Mouse (Mus musculus) B cell, adult 2 months (primary cell): ENCODE measurements around the gene Mrpl33.
A peak's percentile ranks its signal among the peaks of the same experiment; 100 is the strongest.
"Not testable (repeated sequence)": the region's sequence is repeated elsewhere in the genome, so short reads cannot be mapped to it uniquely, and the experiment has no call there.

Source experiments
- DNase-seq, 2 experiments: peaks; one replicate each; pipeline ENCODE4 v3.0.0; 2022

Gene Mrpl33

GRCm38 (mm10) chr5:31597430-31597944, 752 bp downstream of the Mrpl33 start:
- no peak for DNase-seq

DNA sequence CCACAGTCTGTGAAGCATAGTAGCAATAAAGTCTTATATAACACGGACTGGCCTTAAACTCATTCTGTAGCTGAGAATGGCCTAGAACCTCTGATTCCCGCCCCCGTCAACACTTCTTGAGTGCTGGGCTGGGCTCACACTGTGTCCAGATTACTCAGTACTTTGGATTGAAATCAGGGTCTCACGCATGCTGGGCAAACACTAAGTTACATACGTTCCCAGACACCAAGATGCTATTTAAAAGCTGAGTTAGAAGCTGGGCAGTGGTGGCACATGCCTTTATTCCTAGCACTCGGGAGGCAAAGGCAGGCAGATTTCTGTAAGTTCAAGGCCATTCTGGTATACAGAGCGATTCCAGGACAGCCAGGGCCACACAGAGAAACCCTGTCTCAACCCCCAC, 1.4 kb downstream of the Mrpl33 start:
- no peak for DNase-seq

DNA sequence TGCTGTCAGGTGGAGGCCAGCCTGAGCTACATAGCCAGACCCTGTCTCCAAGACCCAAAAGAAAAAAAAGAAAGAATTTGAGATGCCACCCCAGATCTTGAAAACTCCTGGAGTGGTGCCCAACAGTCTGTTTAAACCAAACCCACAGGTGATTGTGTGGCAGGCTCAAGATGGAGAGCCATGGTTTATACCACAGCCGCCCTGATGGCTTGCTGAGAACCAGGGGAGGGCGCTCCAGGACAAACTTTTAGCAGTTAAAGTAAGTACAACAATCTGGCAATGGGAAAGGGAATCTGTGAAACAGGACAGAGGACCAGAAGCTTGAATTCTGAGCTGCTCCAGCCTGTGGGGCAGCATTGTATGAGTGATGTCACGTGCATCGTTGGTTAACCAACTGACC, 1.8 kb downstream of the Mrpl33 start:
- peak; percentile 8 for DNase-seq

GRCm38 (mm10) chr5:31599161-31599560, 2.4 kb downstream of the Mrpl33 start:
- no peak for DNase-seq

- no peak for DNase-seq
These were observed 4.5 kb downstream of the Mrpl33 start for GRCm38 (mm10) chr5:31601162-31601722.

GRCm38 (mm10) chr5:31602377-31602776, 5.6 kb downstream of the Mrpl33 start:
- DNase-seq: no peak

- DNase-seq: no peak
These were observed 7.0 kb downstream of the Mrpl33 start for GRCm38 (mm10) chr5:31603766-31604165.

GRCm38 (mm10) chr5:31606151-31606550, 9.4 kb downstream of the Mrpl33 start:
- DNase-seq: no peak

- DNase-seq: no peak
These were observed 13.8 kb downstream of the Mrpl33 start for GRCm38 (mm10) chr5:31610376-31611086.

DNA sequence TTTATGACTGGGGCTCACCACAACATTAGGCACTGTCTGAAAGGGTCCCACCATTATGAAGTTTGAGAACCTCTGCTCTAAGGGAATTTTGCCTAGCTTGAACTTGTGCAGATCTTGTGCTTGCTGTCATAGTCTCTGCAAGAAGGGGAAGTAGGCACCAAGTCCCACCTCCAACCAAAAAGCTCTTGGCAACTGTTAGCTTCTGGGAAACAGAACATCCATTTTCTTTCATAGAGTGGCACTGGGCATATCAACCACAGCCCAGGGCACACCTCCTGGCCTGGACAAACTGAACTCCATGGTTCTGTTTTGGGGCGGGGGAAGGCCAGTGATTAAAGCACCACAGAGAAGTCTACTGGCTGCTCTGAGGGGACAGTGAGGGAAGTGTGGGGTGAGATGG, 14.5 kb downstream of the Mrpl33 start:
- DNase-seq: no peak

DNA sequence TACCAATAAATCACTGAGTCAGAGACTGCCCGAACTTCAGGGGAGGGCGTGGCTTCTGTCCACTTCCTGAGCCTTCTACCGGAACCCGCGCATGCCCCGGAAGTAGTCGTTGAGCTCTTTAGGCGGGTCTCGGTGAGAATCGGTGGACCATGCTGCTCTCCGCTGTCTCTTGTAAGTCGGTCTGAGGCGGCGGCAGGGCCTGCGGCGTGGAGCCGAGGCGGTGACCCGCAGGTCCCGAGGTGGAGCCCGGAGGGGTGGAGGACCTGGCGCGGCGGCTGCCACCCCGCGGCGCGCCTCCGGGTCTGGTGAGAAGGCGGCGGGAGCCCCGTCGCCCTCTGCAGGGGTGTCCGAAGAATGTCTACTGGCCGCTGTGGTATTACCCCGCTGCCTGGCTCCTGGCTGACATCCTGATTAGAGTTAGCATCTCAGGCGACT, 17.1 kb downstream of the Mrpl33 start:
- peak; percentile 84 to 85 for DNase-seq

DNA sequence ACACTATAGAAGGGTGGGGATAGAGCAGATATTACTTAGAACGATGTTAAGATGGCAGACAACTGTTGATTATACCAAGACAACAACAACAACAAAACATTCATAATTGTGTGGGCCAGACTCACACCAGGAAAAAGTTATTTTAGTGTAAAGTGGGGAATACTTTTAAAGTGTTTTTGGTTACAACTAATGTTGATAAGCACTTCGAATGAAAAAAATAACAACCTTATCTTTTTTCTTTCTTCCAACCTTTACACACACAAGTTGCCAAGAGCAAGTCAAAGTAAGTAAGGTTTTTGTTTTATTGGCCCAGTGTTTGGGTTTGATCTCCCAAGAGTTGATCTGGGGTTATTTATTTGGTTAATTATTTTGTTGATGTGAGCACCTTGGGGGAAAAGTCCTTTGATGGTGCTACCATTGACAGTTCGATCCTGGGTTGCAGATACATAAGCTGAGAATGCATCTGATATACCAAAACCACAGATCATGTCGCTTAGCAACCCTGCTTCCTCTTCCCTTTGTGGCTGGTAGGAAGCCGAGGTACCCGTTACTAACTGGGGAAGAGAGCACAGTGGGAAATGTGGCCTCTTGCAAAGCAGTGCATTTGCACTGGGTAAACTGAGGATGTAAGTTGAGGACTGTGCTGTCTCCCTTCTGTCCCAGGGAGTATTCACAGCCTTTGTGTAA, 17.7 kb downstream of the Mrpl33 start:
- peak; percentile 18 to 25 for DNase-seq

- no peak for DNase-seq
These were observed 23.6 kb downstream of the Mrpl33 start for GRCm38 (mm10) chr5:31620326-31620725.

GRCm38 (mm10) chr5:31627117-31627516, 30.4 kb downstream of the Mrpl33 start:
- no peak for DNase-seq

DNA sequence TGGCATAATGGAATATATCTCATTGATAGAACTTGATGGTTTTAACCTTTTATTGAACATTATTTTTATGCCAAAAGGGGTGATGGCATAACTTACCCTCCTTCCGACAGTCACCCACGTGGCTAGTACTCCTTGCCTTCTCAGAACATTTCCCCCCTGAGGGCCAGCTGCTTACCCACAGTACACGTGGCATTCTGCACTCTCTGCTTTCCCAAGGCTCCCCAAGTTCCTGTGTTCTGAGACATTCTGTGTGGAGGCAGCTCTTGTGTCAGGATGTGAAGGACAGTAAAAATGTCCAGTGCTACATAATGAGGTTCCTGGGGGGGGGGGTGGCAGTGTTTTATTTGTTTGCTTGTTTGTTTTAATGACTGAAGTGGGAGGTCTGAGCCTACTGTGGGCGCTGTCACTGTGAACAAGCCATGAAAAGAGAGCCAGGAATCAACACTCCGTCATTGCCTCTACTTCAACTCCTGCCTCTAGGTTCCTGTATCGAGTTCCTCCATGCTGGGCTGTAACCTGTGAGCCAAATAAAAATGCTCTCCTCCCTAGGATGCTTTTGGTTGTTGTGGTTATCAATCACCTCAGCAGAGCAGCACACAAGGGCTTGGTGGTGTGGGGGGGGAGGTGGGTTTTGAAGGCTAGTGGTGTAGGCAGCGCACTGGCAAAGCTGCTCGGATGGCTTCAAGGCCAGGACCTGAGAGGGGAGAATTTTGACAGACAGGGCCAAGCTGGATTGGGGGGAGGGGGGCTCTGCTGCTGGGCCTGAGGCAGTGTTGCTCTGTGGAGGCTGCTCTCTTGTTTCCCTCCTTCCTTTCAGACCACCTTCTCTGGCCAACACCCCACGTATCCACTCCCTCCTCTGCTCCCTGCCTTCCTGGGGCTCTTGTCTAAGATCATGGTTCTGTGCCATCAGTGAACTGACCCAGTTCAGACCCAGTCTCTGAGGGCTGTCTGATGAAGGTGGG, 31.1 kb downstream of the Mrpl33 start:
- no peak for DNase-seq

DNA sequence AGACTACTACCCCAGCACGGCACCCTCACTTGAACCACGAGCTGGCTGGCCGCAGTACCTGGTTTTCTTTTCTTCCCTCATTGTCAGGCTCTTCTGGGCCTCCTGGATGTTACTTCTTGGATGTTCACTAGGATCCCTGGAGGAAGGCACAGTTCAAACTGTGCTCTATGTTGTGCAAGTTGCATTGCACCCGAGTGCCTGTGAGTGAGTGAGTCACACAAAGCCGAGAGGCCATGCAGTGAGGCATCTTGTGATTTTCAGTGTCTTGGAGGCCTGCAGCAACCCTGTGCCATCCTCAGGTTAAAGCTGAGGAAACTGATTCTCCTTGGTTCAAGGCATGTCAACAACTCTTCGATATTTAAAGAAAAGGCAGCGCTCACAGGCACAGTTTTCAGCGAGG, 31.8 kb downstream of the Mrpl33 start:
- no peak for DNase-seq

DNA sequence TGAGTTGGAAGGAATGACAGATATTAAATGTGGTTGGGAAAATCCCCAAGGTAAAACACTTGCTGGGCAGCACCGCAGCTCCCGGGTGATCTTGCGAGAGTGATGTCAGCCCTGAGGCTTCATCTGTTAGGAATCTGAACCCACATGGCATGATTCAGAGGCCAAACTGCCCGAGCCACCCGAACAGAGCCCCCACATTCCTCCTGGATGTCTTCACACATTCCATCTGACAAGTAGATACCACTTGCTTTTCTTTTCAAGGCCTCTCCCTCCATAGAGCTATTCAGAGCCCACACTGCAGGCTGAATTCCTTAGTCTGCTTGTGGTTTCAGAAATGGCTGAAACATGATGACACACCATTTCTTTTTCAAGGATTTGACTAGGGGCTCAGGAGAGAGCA, 33.3 kb downstream of the Mrpl33 start:
- DNase-seq: no peak

- DNase-seq: not testable (repeated sequence)
These were observed 34.4 kb downstream of the Mrpl33 start for GRCm38 (mm10) chr5:31631169-31631568.

DNA sequence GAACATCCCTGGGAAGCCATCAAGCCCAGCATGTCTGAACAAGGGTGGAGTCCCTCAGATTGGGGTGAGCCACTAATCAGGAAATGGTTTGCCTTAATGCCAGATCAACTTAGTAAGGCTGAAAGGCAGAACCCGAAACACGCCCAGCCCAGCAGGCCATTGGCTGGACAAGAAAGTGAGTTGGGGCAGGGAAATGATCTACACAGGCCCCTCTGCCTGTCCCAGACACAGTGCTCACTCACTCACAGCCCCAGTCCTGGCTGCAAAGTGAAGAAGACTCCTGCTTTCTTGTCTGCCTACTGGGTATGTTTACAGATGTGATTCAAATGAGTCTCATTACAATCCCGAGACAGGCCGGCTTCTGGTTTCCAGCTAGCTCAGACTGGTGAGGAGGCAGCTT, 37.4 kb downstream of the Mrpl33 start:
- DNase-seq: no peak

GRCm38 (mm10) chr5:31634679-31635078, 37.9 kb downstream of the Mrpl33 start:
- no peak for DNase-seq

- no peak for DNase-seq
These were observed 40.0 kb downstream of the Mrpl33 start for GRCm38 (mm10) chr5:31636636-31637253.

DNA sequence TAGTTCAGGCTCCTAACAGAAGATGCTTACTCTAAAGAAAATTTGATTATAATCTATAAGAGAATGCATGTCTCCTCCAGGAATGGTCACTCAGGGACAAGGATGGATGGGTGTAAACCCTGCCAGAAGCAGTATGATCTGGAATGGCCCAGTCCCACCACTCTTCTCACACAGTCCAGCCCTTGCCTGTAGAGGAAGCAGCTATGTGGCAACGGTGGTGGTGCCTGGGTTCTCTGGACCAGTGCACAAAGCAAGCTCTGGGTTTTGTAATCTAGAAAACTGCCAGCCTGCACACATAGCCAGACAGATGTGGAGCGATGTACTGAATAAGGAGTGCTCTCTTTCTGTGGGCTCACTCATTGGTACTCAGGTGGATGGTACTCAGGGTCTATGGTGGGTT, 43.8 kb downstream of the Mrpl33 start:
- no peak for DNase-seq
